Mouse (Mus musculus): ENCODE data around the gene Lsm7.

Gene Lsm7

DNA sequence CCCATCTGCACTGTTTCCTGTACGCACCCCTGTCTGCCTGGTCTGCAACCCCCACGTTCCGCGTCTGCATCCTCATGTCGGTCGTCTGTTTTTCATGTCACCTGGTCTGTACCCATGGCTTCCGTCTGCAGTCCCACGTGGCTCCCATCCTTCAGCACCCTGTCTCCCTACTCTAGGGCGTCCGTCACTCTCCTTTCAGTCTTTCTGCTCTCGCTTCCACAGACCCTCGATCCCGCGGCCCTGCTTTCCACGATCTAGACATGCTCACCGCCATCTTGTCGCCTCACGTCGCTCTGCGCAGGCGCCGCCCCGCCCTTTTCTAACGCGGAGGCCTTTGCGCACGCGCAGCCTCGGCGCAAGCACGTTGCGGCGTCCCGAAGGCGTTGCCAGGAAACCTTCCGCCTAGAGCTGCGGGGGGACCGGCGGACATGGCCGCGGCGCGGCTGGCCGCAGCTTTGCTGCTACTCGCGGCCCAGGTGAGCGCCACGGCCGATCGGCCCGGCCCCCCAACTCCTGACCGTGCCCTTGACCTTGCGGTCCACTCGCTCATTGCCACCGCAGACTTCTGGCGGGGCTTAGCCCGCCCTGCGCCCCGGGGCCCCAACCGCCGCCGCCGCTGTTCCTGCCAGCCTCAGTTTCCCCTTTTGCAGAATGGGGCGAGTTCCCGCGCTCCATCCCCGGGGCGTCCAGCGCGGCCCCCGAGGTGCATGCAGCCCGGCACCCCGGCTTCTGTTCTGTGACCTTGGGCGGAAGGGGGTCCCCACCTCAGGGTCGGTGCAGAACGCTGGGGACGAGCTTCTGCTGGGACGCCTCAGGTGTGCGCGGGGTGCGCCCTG lies at the start of gene Lsm7, which contains the start of gene Sppl2b:
Gene Lsm7, minus strand, starts transcription at position 297 of the 836 bp plus-strand sequence.
Gene Sppl2b, plus strand, starts transcription at position 363 of the 836 bp plus-strand sequence.
- peak; percentile 91 for DNase-seq (ENCODE audit: low spot score)

- no peak for DNase-seq (ENCODE audit: low spot score)
Observed at GRCm38 (mm10) chr10:80904709-80905108, 49.7 kb upstream of the Lsm7 start.

DNA sequence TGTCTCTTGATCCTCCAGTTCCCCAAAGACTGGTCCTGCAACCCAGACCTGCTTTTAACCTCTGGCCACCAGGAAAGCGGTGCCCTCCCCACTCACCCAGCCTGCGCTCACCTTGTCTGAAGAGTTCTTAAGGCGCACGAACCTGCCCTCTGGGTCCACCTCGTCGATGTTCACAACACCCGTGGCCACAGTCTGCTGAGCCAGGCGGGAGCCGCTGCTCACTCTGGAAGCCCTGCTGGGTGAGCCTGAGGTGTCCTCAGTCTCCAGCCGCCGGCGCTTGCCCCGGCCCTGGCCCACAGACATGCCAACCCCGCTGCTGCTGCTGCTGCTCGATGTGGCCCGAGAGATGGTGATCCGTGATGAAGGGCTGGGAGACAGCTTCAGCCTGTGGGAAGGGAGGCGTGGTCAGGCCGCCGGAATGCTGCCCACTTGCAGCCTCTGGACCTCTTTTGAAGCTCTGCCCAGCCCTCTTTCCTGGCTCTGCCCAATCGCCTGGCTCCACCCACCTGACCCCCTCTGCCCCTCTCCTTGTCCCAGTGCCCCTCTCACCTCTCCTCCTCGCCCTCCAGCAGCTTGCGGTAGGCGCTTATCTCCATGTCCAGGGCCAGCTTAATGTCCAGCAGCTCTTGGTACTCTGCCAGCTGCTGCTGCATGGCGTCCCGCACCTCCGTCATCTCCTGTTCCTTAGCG lies 49.1 kb upstream of the Lsm7 start:
- no peak for DNase-seq (ENCODE audit: low spot score)

- DNase-seq (ENCODE audit: low spot score): no peak
Observed at GRCm38 (mm10) chr10:80903282-80903681, 48.3 kb upstream of the Lsm7 start.

GRCm38 (mm10) chr10:80902273-80902940 lies 47.4 kb upstream of the Lsm7 start:
- DNase-seq (ENCODE audit: low spot score): no peak

- DNase-seq (ENCODE audit: low spot score): no peak
Observed at GRCm38 (mm10) chr10:80901409-80902272, 46.6 kb upstream of the Lsm7 start.

GRCm38 (mm10) chr10:80900318-80901247 lies 45.6 kb upstream of the Lsm7 start, which contains the start of gene Timm13:
TSS of gene Timm13 (minus strand) at chr10:80900969.
- peak; percentile 98 for DNase-seq (ENCODE audit: low spot score)

- DNase-seq (ENCODE audit: low spot score): no peak
Observed at GRCm38 (mm10) chr10:80899591-80900317, 44.7 kb upstream of the Lsm7 start.

DNA sequence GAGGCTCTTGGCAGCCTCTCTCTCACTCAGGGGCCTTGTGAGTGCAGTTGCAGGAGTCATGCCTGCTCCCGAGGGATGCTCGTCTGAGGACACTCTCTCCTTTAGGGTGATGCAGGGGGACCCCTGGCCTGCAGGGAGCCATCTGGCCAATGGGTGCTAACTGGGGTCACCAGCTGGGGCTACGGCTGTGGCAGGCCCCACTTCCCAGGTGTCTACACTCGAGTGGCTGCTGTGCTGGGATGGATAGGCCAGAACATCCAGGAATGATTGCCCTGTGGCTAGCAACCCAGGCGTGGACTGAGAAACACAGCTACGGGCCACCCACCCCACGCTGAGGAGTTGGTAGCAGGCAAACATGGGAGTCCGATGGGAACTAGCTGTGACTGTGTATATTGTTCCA lies 44.1 kb upstream of the Lsm7 start:
- no peak for DNase-seq (ENCODE audit: low spot score)

DNA sequence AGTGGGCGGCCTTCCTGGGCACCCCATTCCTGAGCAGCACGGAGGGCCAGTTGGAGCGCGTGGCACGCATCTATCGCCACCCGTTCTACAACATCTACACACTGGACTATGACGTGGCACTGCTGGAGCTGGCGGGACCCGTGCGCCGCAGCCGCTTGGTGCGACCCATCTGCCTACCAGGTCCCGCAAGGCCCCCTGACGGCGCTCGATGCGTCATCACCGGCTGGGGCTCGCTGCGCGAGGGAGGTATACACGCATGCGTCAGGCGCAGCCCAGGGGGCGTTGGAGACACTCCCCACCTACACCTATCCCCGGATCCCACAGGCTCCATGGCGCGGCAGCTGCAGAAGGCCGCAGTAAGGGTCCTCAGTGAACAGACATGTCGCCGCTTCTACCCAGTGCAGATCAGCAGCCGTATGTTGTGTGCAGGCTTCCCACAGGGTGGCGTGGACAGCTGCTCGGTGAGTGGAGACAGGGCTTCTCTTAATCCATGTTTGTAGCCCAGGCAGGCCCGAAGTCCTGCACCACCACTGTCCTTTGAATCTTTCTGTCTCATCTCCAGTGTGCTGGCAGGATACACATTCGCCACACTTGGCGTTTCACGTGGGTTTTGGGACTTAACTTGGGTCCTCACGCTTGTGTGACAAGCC lies 43.0 kb upstream of the Lsm7 start:
- DNase-seq (ENCODE audit: low spot score): no peak

GRCm38 (mm10) chr10:80896581-80897485 lies 41.8 kb upstream of the Lsm7 start:
- DNase-seq (ENCODE audit: low spot score): no peak

GRCm38 (mm10) chr10:80895697-80896096 lies 40.7 kb upstream of the Lsm7 start:
- DNase-seq (ENCODE audit: low spot score): no peak

- no peak for DNase-seq (ENCODE audit: low spot score)
Observed at GRCm38 (mm10) chr10:80895100-80895499, 40.1 kb upstream of the Lsm7 start.

DNA sequence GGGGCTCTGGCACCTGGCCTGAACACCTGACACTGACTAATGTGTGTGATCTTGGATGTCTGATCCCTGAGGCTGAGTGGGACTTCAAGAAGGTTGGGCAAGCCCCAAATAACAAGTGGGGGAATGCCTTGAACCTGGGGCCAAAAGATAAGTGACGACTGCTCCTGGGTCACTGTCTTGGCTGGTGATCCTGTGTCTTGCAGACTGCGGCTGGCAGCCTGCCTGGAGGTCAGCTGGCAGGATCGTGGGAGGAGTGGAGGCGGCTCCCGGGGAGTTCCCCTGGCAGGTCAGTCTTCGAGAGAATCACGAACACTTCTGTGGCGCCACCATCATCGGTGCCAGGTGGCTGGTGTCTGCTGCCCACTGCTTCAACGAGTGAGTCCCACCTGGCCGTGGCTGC lies 32.2 kb upstream of the Lsm7 start:
- no peak for DNase-seq (ENCODE audit: low spot score)

- DNase-seq (ENCODE audit: low spot score): no peak
Observed at GRCm38 (mm10) chr10:80881301-80881700, 26.3 kb upstream of the Lsm7 start.

GRCm38 (mm10) chr10:80880901-80881300 lies 25.9 kb upstream of the Lsm7 start:
- DNase-seq (ENCODE audit: low spot score): no peak

GRCm38 (mm10) chr10:80880131-80880641 lies 25.2 kb upstream of the Lsm7 start:
- no peak for DNase-seq (ENCODE audit: low spot score)

- DNase-seq (ENCODE audit: low spot score): no peak
Observed at GRCm38 (mm10) chr10:80876594-80876993, 21.6 kb upstream of the Lsm7 start.
